Mouse (Mus musculus) E14TG2a.4 (cell line): ENCODE data around the gene Btc.

ENCODE experiments used
- H3K27me3 ChIP-seq: 2 replicates; pipeline ENCODE4 v1.6.1; 2014; ENCODE audit warnings: low read length, control low read depth; ENCODE audit not compliant: insufficient read depth
- H3K36me3 ChIP-seq: 2 replicates; pipeline ENCODE4 v1.6.1; 2014; ENCODE audit warnings: low read length, control low read depth; ENCODE audit not compliant: insufficient read depth
- H3K4me1 ChIP-seq: replicated peaks from 2 replicates; pipeline ENCODE4 v1.6.1; 2014; ENCODE audit warnings: low read depth, low read length, control low read depth
- H3K4me3 ChIP-seq: replicated peaks from 2 replicates; pipeline ENCODE4 v1.5.1; 2014; ENCODE audit warnings: mild to moderate bottlenecking, low read length
- H3K9me3 ChIP-seq: 2 replicates; pipeline ENCODE4 v1.6.1; 2014; ENCODE audit warnings: low read length, control low read depth
- CTCF ChIP-seq: conservative IDR thresholded peaks from 2 replicates; pipeline ENCODE4 v1.5.1; 2014; ENCODE audit warnings: low read length
- NANOG ChIP-seq: IDR thresholded peaks from 2 replicates; pipeline ENCODE4 v1.6.1; 2014; ENCODE audit warnings: borderline replicate concordance, low read length, mixed read lengths
- POU5F1 ChIP-seq: IDR thresholded peaks from 2 replicates; pipeline ENCODE4 v1.6.1; 2014; ENCODE audit warnings: low read length, borderline replicate concordance

The Btc gene

DNA sequence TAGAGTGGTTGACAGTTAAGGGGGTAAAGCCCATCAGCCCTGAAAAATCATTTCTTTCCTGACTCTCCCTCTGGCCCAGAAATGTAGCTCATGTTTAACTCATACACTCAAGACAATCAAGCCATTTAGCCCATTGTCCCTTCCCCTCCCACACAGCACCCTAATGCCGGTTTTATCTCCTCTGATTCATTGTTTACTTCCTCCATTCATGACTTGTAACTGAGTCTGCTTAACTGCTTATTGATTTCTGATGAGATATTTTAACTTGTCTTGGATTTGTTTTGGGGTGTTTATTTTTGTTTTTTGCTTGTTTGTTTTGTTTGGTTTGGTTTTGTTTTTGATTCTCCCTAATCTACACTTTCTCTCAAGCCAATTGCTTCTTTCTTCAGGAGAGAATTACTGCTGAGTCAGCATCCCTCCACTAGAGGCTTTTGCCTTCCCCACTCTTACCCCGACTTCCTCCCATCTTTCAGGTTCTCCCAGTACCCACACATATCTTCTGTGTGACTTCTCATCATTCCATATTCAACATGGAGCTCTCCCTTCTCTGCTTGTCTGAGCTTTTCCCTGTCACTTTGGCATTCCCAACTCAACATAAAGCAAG lies 2.2 kb downstream of the Btc start:
- Histone ChIP-seq H3K4me3 (no peak overlapping the region), H3K36me3 (no peaks in the 10 kb centered on the region), H3K9me3 (no peaks in the 10 kb centered on the region), H3K27me3 (peaks cover 13% of the 10 kb centered on the region), H3K4me1 (peaks cover 9% of the 10 kb centered on the region; the same call in 1 of the 2 replicates)
- TF ChIP-seq NANOG (no peak), POU5F1 (no peak), CTCF (no peak)

DNA sequence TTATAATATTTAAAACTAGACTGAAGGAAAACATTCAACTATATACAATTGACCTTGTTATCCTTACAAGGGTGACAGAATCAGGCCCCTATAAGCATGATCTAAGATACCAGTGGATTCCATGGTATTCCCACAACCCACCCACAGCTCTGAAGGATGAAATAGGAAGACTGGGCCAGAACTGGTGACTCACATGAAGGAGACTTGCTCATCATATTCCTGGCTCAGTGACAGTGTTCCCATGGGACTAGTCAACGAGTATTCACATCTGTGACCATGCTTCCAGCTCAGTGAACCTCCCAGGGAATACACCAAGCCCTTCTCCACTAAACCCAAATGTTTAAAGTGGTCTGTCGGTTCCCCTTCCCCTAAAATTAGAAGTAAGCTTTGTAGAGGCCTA lies 27.3 kb downstream of the Btc start:
- no peaks in the 10 kb centered on the region for H3K27me3 ChIP-seq
- TF ChIP-seq NANOG (no peak), POU5F1 (no peak), CTCF (no peak)
- no peaks in the 10 kb centered on the region for H3K36me3 ChIP-seq
- peaks cover 12% of the 10 kb centered on the region; the same call in 1 of the 2 replicates for H3K9me3 ChIP-seq
- no peak overlapping the region for H3K4me3 ChIP-seq
- H3K4me1 ChIP-seq = no peaks in the 10 kb centered on the region

- TF ChIP-seq CTCF (no peak), POU5F1 (no peak), NANOG (no peak)
- H3K27me3 ChIP-seq = no peaks in the 10 kb centered on the region
- H3K4me3 ChIP-seq = no peak overlapping the region
- H3K4me1 ChIP-seq = no peaks in the 10 kb centered on the region
- no peaks in the 10 kb centered on the region for H3K36me3 ChIP-seq
- no peaks in the 10 kb centered on the region for H3K9me3 ChIP-seq
These were observed 34.7 kb downstream of the Btc start for GRCm38 (mm10) chr5:91368061-91368565.

DNA sequence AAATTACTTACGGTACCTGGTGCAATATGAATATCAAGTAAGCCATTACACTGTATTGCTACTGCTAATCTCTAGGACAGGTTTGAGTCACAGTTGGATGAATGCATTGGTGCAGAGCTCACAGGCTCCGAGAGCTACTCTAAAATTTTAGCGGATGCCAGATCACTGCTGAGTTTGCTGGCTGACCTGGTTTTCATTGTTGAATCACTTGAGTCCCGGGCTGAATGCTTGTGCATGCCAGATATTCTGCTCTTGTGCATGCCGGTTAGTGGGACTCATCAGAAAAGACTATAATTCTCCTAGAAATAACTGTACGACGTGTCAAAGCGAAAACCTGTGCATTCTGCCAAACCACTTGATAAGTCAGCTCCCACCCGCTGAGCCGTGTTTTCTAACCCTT lies 35.9 kb downstream of the Btc start:
- no peak for TF ChIP-seq CTCF
- TF ChIP-seq NANOG = no peak
- Histone ChIP-seq H3K9me3 (no peaks in the 10 kb centered on the region), H3K4me3 (no peak overlapping the region), H3K36me3 (no peaks in the 10 kb centered on the region), H3K4me1 (no peaks in the 10 kb centered on the region), H3K27me3 (no peaks in the 10 kb centered on the region)

DNA sequence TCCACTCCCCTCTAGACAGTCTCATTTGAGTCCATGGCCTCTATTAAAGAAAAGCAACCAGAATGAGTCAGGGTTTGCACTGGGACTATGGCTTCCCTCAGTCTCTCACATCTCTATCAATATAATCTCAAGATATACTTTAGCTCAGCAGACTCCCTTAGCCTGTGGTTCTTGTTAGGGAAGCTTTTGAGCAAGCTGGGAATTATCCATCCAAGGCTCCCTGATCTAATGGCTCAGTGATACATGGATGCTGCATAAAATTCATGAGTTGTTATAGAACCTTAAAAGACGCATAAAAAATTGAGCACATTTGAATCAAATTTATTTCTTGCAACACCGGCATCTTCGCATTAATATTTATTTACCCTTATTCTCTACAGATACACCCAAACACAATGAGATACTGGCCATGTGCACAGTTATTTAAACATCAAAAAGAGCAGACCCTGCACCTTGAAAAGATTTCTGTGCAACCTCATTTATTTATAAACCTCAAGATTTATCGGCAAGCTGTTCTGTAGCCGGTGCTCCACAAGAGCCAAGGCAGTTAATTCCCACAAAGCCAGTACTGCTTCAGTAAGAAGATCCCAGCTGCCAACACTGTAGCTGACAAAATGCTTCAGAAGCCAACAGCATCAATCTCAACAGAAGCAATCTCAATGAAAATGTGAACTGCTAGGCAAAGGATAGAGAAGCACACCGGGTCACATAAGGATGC lies 39.4 kb downstream of the Btc start:
- no peaks in the 10 kb centered on the region for H3K4me1 ChIP-seq
- no peaks in the 10 kb centered on the region for H3K9me3 ChIP-seq
- no peak for TF ChIP-seq CTCF
- TF ChIP-seq POU5F1 = no peak
- no peak for TF ChIP-seq NANOG
- H3K27me3 ChIP-seq = no peaks in the 10 kb centered on the region
- H3K36me3 ChIP-seq = no peaks in the 10 kb centered on the region
- H3K4me3 ChIP-seq = no peak overlapping the region

DNA sequence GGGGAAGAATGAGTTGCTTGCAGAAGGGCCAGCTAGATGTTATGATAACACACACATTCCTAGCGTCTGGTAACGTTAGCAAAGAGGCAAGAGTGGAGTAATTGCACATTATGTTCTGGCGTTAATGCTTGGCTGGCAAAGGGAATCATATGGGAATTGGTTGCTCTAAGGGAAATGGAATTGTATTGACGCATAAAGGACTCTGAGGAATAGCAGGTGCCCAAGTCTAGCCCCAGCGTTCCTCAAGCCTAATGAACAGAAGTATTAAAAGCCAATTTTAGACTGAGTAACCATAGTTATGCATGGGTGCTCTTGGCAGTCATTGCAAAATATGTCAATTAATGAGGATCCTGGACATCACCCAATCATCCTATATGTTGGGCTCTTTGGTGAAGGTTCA lies 50.1 kb downstream of the Btc start:
- no peak overlapping the region for H3K4me3 ChIP-seq
- no peaks in the 10 kb centered on the region for H3K4me1 ChIP-seq
- H3K27me3 ChIP-seq = no peaks in the 10 kb centered on the region
- no peaks in the 10 kb centered on the region for H3K36me3 ChIP-seq
- TF ChIP-seq NANOG (no peak), POU5F1 (no peak), CTCF (no peak)
- H3K9me3 ChIP-seq = no peaks in the 10 kb centered on the region

DNA sequence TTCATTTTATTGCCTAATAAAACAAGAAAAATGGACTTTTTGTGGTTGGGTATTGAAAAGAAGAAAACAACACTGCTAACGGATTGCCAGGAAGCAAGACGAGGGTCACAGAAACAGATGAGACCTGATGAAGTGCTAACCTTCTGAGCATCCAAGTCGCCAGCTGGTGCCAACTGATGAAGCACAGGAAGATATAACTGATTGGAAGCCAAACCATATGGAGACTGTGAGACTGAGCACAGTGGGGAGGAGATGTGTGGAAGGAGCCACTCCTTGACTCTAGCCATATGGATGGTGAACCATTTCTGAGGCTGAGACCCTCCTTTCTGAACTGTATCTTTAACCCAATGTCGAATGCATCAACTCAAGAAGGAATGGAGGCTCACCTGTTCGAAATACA lies 57.1 kb downstream of the Btc start:
- Histone ChIP-seq H3K4me3 (no peak overlapping the region), H3K36me3 (no peaks in the 10 kb centered on the region), H3K9me3 (no peaks in the 10 kb centered on the region), H3K4me1 (no peaks in the 10 kb centered on the region), H3K27me3 (no peaks in the 10 kb centered on the region)
- no peak for TF ChIP-seq CTCF
- no peak for TF ChIP-seq NANOG
- no peak for TF ChIP-seq POU5F1

GRCm38 (mm10) chr5:91345064-91345463 lies 57.7 kb downstream of the Btc start:
- Histone ChIP-seq H3K4me3 (no peak overlapping the region), H3K4me1 (no peaks in the 10 kb centered on the region), H3K36me3 (no peaks in the 10 kb centered on the region), H3K27me3 (no peaks in the 10 kb centered on the region), H3K9me3 (no peaks in the 10 kb centered on the region)
- no peak for TF ChIP-seq POU5F1
- no peak for TF ChIP-seq NANOG
- no peak for TF ChIP-seq CTCF
